Mouse (Mus musculus): Measurements from ENCODE around the gene Braf. TPM values are rescaled to one million over a fixed set of nuclear protein-coding genes. Genes with fewer than 3 reads are reported as not detected.

Braf gene
- total and polyA plus RNA-seq, 3 experiments, result 1.9 to 42.5 (median 12.7) TPM

DNA sequence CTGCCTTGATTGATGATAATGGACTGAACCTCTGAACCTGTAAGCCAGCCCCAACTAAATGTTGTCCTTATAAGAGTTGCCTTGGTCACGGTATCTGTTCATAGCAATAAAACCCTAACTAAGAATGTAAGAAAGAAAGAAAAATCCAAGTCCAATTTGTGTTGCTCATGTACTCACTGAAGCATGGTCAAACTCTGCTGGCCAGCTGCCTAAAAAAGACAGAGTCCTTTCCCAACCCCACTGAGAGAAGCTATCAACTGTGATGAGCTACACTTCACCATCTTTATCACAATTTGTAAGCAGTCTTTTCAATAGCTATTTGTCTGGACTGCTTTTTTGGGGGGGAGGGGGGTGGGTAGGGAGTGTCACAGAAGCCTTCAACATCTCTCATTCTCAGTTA, 47.0 kb downstream of the Braf start:
- no peak overlapping the region for H3K4me3 ChIP-seq (ENCODE audit: low read depth, low read length)
- H3K4me1 ChIP-seq (ENCODE audit: insufficient read depth, low read depth, low read length), result no peaks in the 10 kb centered on the region
- no peaks in the 10 kb centered on the region for H3K27me3 ChIP-seq (ENCODE audit: insufficient read depth, low read length)
- DNase-seq (ENCODE audit: low spot score), result no peak
- H3K36me3 ChIP-seq (replicated peaks), result peaks cover 30% of the 10 kb centered on the region
- ATAC-seq (ENCODE audit: extremely low read depth, insufficient number of reproducible peaks, low FRiP score, poor library complexity, severe bottlenecking), result no peak
- no peak for TF ChIP-seq TAL1 (conservative IDR thresholded peaks at IDR 0.05; ENCODE audit: low read depth, low read length)
- no peak for TF ChIP-seq POLR2AphosphoS5 (IDR thresholded peaks at IDR 0.05; ENCODE audit: insufficient replicate concordance, low read depth, low read length)
- TF ChIP-seq GATA1 (IDR thresholded peaks at IDR 0.05; ENCODE audit: borderline replicate concordance, low read length), result no peak
- no peak for TF ChIP-seq GATA2 (IDR thresholded peaks at IDR 0.05; ENCODE audit: borderline replicate concordance, low read depth, low read length)
- no peak for TF ChIP-seq CTCF (IDR thresholded peaks at IDR 0.05; ENCODE audit: low read depth, low read length)
- no peaks in the 10 kb centered on the region for H3K9me3 ChIP-seq (replicated peaks)

DNA sequence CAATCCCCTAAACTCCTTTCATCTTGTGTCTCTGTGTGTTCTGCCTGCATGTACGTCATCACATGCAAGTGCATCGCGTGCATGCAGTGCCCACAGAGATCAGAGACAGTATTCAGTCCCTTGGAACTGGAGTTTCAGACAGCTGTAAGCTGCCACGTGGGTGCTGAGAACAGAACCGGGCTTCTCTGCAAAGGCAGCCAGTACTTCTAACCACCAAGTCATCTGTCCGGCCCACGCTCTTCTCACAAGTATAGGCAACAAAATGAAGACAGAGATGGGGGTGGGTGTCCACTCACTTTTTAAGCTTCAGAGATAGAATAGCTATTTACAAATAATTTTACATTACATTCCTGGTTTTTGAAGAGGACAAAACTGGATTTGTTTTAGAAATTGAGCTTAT, 50.2 kb downstream of the Braf start:
- DNase-seq (ENCODE audit: low spot score) (no peak), ATAC-seq (ENCODE audit: extremely low read depth, insufficient number of reproducible peaks, low FRiP score, poor library complexity, severe bottlenecking) (no peak)
- Histone ChIP-seq H3K27me3 (ENCODE audit: insufficient read depth, low read length) (no peaks in the 10 kb centered on the region), H3K36me3 (replicated peaks) (peaks cover 32% of the 10 kb centered on the region), H3K4me1 (ENCODE audit: insufficient read depth, low read depth, low read length) (no peaks in the 10 kb centered on the region), H3K9me3 (replicated peaks) (no peaks in the 10 kb centered on the region), H3K4me3 (ENCODE audit: low read depth, low read length) (no peak overlapping the region)
- TF ChIP-seq CTCF (IDR thresholded peaks at IDR 0.05; ENCODE audit: low read depth, low read length) (no peak), GATA1 (IDR thresholded peaks at IDR 0.05; ENCODE audit: borderline replicate concordance, low read length) (no peak), POLR2AphosphoS5 (IDR thresholded peaks at IDR 0.05; ENCODE audit: insufficient replicate concordance, low read depth, low read length) (no peak), TAL1 (conservative IDR thresholded peaks at IDR 0.05; ENCODE audit: low read depth, low read length) (no peak), GATA2 (IDR thresholded peaks at IDR 0.05; ENCODE audit: borderline replicate concordance, low read depth, low read length) (no peak)

DNA sequence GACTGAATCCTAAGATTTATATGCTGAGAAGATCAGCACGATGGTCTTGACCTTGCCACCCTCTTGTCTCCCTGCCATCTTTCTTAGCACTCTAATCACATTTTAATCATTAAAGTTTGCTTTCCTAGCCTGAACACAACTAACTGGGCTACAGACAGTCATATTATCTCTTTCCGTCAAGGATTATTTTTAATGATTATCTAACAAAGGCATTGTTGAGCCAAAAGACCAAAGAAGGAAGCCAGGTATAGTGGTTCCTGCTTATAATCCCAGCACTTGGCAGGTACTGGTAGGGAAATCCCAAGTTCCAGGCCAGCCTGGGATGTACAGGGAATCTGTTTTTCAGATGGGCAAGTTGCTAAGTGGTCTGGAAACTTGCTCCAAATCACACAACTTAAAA, 114.0 kb downstream of the Braf start:
- ATAC-seq (ENCODE audit: extremely low read depth, insufficient number of reproducible peaks, low FRiP score, poor library complexity, severe bottlenecking) (no peak), DNase-seq (ENCODE audit: low spot score) (no peak)
- Histone ChIP-seq H3K4me1 (ENCODE audit: insufficient read depth, low read depth, low read length) (peaks cover 5% of the 10 kb centered on the region), H3K4me3 (ENCODE audit: low read depth, low read length) (no peak overlapping the region), H3K9me3 (replicated peaks) (no peaks in the 10 kb centered on the region), H3K36me3 (replicated peaks) (peaks cover 53% of the 10 kb centered on the region), H3K27me3 (ENCODE audit: insufficient read depth, low read length) (no peaks in the 10 kb centered on the region)
- no peak for TF ChIP-seq TAL1 (conservative IDR thresholded peaks at IDR 0.05; ENCODE audit: low read depth, low read length)
- no peak for TF ChIP-seq CTCF (IDR thresholded peaks at IDR 0.05; ENCODE audit: low read depth, low read length)
- no peak for TF ChIP-seq GATA2 (IDR thresholded peaks at IDR 0.05; ENCODE audit: borderline replicate concordance, low read depth, low read length)

DNA sequence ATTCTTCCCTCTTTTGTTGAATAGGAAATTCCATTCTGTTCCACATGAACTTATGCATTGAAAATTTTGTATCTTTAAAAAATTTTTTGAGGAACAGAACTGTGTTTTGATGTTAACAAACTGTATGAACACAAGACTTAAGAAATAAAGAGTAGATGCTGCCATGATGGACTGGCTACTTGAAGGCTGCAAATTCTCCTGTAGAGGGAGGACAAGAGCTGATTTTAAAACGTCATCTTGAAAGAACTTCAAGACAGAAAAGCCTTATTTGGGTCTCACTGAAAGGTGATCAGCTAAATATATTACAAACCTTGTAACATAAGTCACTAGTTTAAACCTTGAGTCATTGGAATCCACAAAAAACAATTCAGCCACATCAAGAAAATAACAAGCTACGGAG, 115.1 kb downstream of the Braf start:
- no peak for DNase-seq (ENCODE audit: low spot score)
- Histone ChIP-seq H3K9me3 (replicated peaks) (no peaks in the 10 kb centered on the region), H3K4me3 (ENCODE audit: low read depth, low read length) (no peak overlapping the region), H3K36me3 (replicated peaks) (peaks cover 49% of the 10 kb centered on the region), H3K4me1 (ENCODE audit: insufficient read depth, low read depth, low read length) (peaks cover 5% of the 10 kb centered on the region), H3K27me3 (ENCODE audit: insufficient read depth, low read length) (no peaks in the 10 kb centered on the region)
- no peak for TF ChIP-seq GATA2 (IDR thresholded peaks at IDR 0.05; ENCODE audit: borderline replicate concordance, low read depth, low read length)
- no peak for TF ChIP-seq POLR2AphosphoS5 (IDR thresholded peaks at IDR 0.05; ENCODE audit: insufficient replicate concordance, low read depth, low read length)
- no peak for TF ChIP-seq CTCF (IDR thresholded peaks at IDR 0.05; ENCODE audit: low read depth, low read length)
- no peak for TF ChIP-seq GATA1 (IDR thresholded peaks at IDR 0.05; ENCODE audit: borderline replicate concordance, low read length)
- no peak for TF ChIP-seq TAL1 (conservative IDR thresholded peaks at IDR 0.05; ENCODE audit: low read depth, low read length)
- ATAC-seq (ENCODE audit: extremely low read depth, insufficient number of reproducible peaks, low FRiP score, poor library complexity, severe bottlenecking), result no peak

DNA sequence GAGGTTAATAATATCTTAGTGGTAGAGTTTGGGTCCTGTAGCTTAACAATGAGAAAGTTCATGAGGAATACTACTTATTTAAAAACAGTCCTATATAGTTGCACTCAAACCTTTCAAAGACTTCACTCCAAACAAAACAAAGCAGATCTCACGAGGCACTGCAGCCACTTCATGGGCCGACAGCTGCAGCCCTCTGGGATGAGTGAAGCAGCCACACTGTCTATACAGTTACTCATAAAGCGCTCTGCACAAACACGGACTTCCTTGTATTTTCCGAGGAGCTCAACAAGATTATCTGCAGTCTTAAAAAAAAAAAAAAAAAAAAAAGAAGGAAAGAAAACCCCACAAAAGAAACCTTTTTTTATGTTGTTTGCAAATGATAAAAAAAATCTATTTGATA, 117.9 kb downstream of the Braf start:
- no peak for ATAC-seq (ENCODE audit: extremely low read depth, insufficient number of reproducible peaks, low FRiP score, poor library complexity, severe bottlenecking)
- Histone ChIP-seq H3K36me3 (replicated peaks) (peaks cover 47% of the 10 kb centered on the region), H3K27me3 (ENCODE audit: insufficient read depth, low read length) (no peaks in the 10 kb centered on the region), H3K4me3 (ENCODE audit: low read depth, low read length) (no peak overlapping the region), H3K9me3 (replicated peaks) (no peaks in the 10 kb centered on the region), H3K4me1 (ENCODE audit: insufficient read depth, low read depth, low read length) (peaks cover 5% of the 10 kb centered on the region)
- TF ChIP-seq POLR2AphosphoS5 (IDR thresholded peaks at IDR 0.05; ENCODE audit: insufficient replicate concordance, low read depth, low read length) (no peak), TAL1 (conservative IDR thresholded peaks at IDR 0.05; ENCODE audit: low read depth, low read length) (no peak), GATA2 (IDR thresholded peaks at IDR 0.05; ENCODE audit: borderline replicate concordance, low read depth, low read length) (no peak), GATA1 (IDR thresholded peaks at IDR 0.05; ENCODE audit: borderline replicate concordance, low read length) (no peak), CTCF (IDR thresholded peaks at IDR 0.05; ENCODE audit: low read depth, low read length) (no peak)
- DNase-seq (ENCODE audit: low spot score), result no peak

DNA sequence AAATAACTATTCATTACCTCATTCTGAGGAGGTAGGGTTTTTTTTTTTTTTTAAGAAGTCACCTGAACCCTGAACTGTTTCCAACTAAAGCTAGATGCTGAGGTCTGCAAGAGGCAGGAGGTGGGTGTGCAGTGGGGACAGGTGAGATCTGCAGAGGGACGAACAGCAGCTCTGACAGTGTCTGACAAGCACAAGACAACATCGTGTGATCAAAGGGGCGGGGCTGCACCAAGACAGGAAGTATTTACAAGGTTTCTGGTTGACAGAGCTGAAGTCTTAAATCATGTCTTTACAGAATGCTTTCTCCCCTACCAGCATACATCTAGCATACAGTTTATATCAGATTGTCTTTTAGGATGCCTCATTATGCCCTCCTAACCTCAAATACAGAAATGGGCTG, 118.4 kb downstream of the Braf start:
- no peak for DNase-seq (ENCODE audit: low spot score)
- no peak for ATAC-seq (ENCODE audit: extremely low read depth, insufficient number of reproducible peaks, low FRiP score, poor library complexity, severe bottlenecking)

More for the DNA sequence above, 118.4 kb downstream of the Braf start:
- peaks cover 51% of the 10 kb centered on the region for H3K36me3 ChIP-seq (replicated peaks)
- no peak for TF ChIP-seq POLR2AphosphoS5 (IDR thresholded peaks at IDR 0.05; ENCODE audit: insufficient replicate concordance, low read depth, low read length)
- TF ChIP-seq GATA1 (IDR thresholded peaks at IDR 0.05; ENCODE audit: borderline replicate concordance, low read length), result no peak
- no peak for TF ChIP-seq CTCF (IDR thresholded peaks at IDR 0.05; ENCODE audit: low read depth, low read length)
- TF ChIP-seq GATA2 (IDR thresholded peaks at IDR 0.05; ENCODE audit: borderline replicate concordance, low read depth, low read length), result no peak
- TF ChIP-seq TAL1 (conservative IDR thresholded peaks at IDR 0.05; ENCODE audit: low read depth, low read length), result no peak
- H3K9me3 ChIP-seq (replicated peaks), result no peaks in the 10 kb centered on the region
- H3K4me1 ChIP-seq (ENCODE audit: insufficient read depth, low read depth, low read length), result peaks cover 5% of the 10 kb centered on the region
- no peaks in the 10 kb centered on the region for H3K27me3 ChIP-seq (ENCODE audit: insufficient read depth, low read length)
- H3K4me3 ChIP-seq (ENCODE audit: low read depth, low read length), result no peak overlapping the region

Measured in G1E (cell line).